Mouse (Mus musculus) limb, embryonic 11.5 days (tissue): Measurements from ENCODE around the gene Supt4a. TPM values are rescaled to one million over a fixed set of nuclear protein-coding genes. Genes with fewer than 3 reads are reported as not detected.

ENCODE experiments used
- ATAC-seq: fragments of 200-750 bp; cut with Nextera tagmentation; 2 replicates; pipeline ENCODE4 v1.8.0; 2017; ENCODE audit warnings: low read depth; ENCODE audit not compliant: insufficient number of reproducible peaks, low FRiP score, low TSS enrichment
- DNase-seq: peaks from one replicate; pipeline ENCODE4 v3.0.0-alpha.2; 2015; ENCODE audit warnings: low spot score
- H3K27ac ChIP-seq: fragments of 300-500 bp; sonication (generic); replicated peaks from 2 replicates; pipeline ENCODE4 v1.5.1; 2014; ENCODE audit warnings: low read depth, mild to moderate bottlenecking, low read length
- H3K27me3 ChIP-seq: fragments of 300-500 bp; sonication (generic); 2 replicates; pipeline ENCODE4 v1.6.1; 2014; ENCODE audit warnings: mild to moderate bottlenecking, low read length, mixed read lengths; ENCODE audit not compliant: control insufficient read depth, insufficient read depth
- H3K36me3 ChIP-seq: fragments of 300-500 bp; sonication (generic); 2 replicates; pipeline ENCODE4 v1.6.1; 2014; ENCODE audit warnings: mild to moderate bottlenecking, low read length, moderate library complexity, mixed read lengths; ENCODE audit not compliant: control insufficient read depth, insufficient read depth
- H3K4me1 ChIP-seq: fragments of 300-500 bp; sonication (generic); 2 replicates; pipeline ENCODE4 v1.6.1; 2014; ENCODE audit warnings: low read length, mixed read lengths; ENCODE audit not compliant: control insufficient read depth, insufficient read depth
- H3K4me2 ChIP-seq: fragments of 300-500 bp; sonication (generic); 2 replicates; pipeline ENCODE4 v1.6.1; 2014; ENCODE audit warnings: low read depth, mild to moderate bottlenecking, moderate library complexity; ENCODE audit not compliant: severe bottlenecking
- H3K4me3 ChIP-seq: fragments of 300-500 bp; sonication (generic); 2 replicates; pipeline ENCODE4 v1.5.1; 2014; ENCODE audit warnings: low read depth, low read length
- H3K9ac ChIP-seq: fragments of 300-500 bp; sonication (generic); 2 replicates; pipeline ENCODE4 v1.6.1; 2014; ENCODE audit warnings: mild to moderate bottlenecking, low read length
- H3K9me3 ChIP-seq: fragments of 300-500 bp; sonication (generic); 2 replicates; pipeline ENCODE4 v1.6.1; 2016; ENCODE audit warnings: low read length; ENCODE audit not compliant: control insufficient read depth
- WGBS: fragments of 180-500 bp; shearing (Covaris S2); extraction: QIAGEN DNeasy Blood & Tissue Kit; methylation state at CpG from one replicate; pipeline ENCODE4 v1.1.7; 2014; 5-methylcytosine and 5-hydroxymethylcytosine counted together
- polyA plus RNA-seq: library from polyadenylated mRNA; unstranded; fragments of >200 nt; fragmentation: Nextera tagmentation; extraction: Ambion mirVana; gene quantifications from 2 replicates; pipeline ENCODE4 v1.2.1, GENCODE M21; 2014

Supt4a gene
- polyA plus RNA-seq, 1 experiment from 2014 or later, result 184 TPM

- H3K36me3 ChIP-seq, result no peaks in the 10 kb centered on the region
- WGBS, result 87% methylated on average over 25 of the region's 25 CpGs
- no peak overlapping the region for H3K4me2 ChIP-seq
- H3K27me3 ChIP-seq, result peaks cover 28% of the 10 kb centered on the region
- ATAC-seq, result no peak
- no peak overlapping the region for H3K9ac ChIP-seq
- no peaks in the 10 kb centered on the region; the same call in 1 of the 2 replicates for H3K4me1 ChIP-seq
- H3K4me3 ChIP-seq, result no peak overlapping the region
- H3K27ac ChIP-seq, result no peak overlapping the region
- DNase-seq, result no peak
- H3K9me3 ChIP-seq, result no peaks in the 10 kb centered on the region
Observed at GRCm38 (mm10) chr11:87757001-87757954, 19.9 kb downstream of the Supt4a start.

- Histone ChIP-seq H3K27ac (no peak overlapping the region), H3K4me2 (no peak overlapping the region), H3K36me3 (no peaks in the 10 kb centered on the region), H3K4me3 (no peak overlapping the region), H3K27me3 (peaks cover 39% of the 10 kb centered on the region), H3K4me1 (peaks cover under 1% of the 10 kb centered on the region), H3K9ac (no peak overlapping the region), H3K9me3 (no peaks in the 10 kb centered on the region)
- ATAC-seq (no peak), DNase-seq (no peak)
- 82% methylated on average over 7 of the region's 7 CpGs for WGBS
Observed at GRCm38 (mm10) chr11:87758161-87758911, 21.0 kb downstream of the Supt4a start.

GRCm38 (mm10) chr11:87758957-87759608 is 21.7 kb downstream of the Supt4a start:
- Histone ChIP-seq H3K9ac (no peak overlapping the region), H3K4me2 (no peak overlapping the region), H3K36me3 (no peaks in the 10 kb centered on the region), H3K27me3 (peaks cover 46% of the 10 kb centered on the region), H3K4me3 (no peak overlapping the region), H3K9me3 (no peaks in the 10 kb centered on the region), H3K27ac (no peak overlapping the region), H3K4me1 (peaks cover 7% of the 10 kb centered on the region)
- no peak for ATAC-seq
- 71% methylated on average over 4 of the region's 4 CpGs for WGBS
- no peak for DNase-seq

GRCm38 (mm10) chr11:87759609-87760005 is 22.3 kb downstream of the Supt4a start:
- Histone ChIP-seq H3K9me3 (no peaks in the 10 kb centered on the region), H3K9ac (no peak overlapping the region), H3K4me3 (no peak overlapping the region), H3K27me3 (peaks cover 52% of the 10 kb centered on the region), H3K27ac (no peak overlapping the region), H3K4me1 (peaks cover 12% of the 10 kb centered on the region), H3K4me2 (no peak overlapping the region), H3K36me3 (no peaks in the 10 kb centered on the region)
- WGBS, result 12% methylated on average over 3 of the region's 3 CpGs
- DNase-seq (no peak), ATAC-seq (no peak)

- Histone ChIP-seq H3K4me3 (no peak within 1 kb of the TSS; the same call in 1 of the 2 replicates), H3K4me2 (peak within 1 kb of the TSS; percentile 26), H3K27me3 (peaks cover 60% of the 10 kb centered on the region), H3K27ac (no peak within 1 kb of the TSS), H3K4me1 (peaks cover 13% of the 10 kb centered on the region), H3K9ac (no peak within 1 kb of the TSS), H3K9me3 (no peaks in the 10 kb centered on the region), H3K36me3 (no peaks in the 10 kb centered on the region)
- no peak for ATAC-seq
- DNase-seq, result no peak
- 10% methylated on average over 23 of the region's 23 CpGs for WGBS
Observed at GRCm38 (mm10) chr11:87760301-87761081, 23.1 kb downstream of the Supt4a start, which contains the start of gene Tspoap1. Gene Tspoap1 (plus strand): TSS chr11:87760541.

DNA sequence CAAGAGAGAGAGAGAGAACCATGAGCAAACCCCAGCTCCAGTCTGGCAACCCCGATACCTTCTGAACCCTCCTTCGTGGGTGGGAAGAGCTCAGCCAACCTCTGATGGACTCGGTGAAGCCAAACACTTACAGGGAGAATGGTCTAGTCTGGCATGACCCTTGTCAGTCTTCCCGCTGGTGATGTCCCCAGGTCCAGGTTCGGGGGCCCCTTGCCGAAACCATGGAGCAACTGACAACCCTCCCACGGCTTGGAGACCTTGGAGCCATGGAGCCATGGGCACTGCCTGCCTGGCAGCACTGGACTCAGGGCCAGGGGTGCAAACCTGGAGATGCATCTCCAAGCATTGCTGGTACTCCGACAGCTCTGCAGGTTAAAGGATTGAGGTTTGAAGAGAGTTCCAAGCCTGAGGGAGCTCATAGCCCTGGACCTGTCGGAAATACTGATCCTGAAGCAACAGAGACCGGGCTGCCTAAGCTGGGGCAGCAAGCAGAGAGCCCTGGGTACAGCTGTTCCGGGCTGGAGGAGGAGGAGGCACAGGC is 23.9 kb downstream of the Supt4a start:
- Histone ChIP-seq H3K4me1 (peaks cover 13% of the 10 kb centered on the region), H3K4me2 (no peak overlapping the region), H3K4me3 (no peak overlapping the region), H3K9me3 (no peaks in the 10 kb centered on the region), H3K27me3 (peaks cover 66% of the 10 kb centered on the region), H3K36me3 (no peaks in the 10 kb centered on the region), H3K9ac (no peak overlapping the region), H3K27ac (no peak overlapping the region)
- WGBS, result 71% methylated on average over 11 of the region's 11 CpGs
- ATAC-seq (no peak), DNase-seq (no peak)

DNA sequence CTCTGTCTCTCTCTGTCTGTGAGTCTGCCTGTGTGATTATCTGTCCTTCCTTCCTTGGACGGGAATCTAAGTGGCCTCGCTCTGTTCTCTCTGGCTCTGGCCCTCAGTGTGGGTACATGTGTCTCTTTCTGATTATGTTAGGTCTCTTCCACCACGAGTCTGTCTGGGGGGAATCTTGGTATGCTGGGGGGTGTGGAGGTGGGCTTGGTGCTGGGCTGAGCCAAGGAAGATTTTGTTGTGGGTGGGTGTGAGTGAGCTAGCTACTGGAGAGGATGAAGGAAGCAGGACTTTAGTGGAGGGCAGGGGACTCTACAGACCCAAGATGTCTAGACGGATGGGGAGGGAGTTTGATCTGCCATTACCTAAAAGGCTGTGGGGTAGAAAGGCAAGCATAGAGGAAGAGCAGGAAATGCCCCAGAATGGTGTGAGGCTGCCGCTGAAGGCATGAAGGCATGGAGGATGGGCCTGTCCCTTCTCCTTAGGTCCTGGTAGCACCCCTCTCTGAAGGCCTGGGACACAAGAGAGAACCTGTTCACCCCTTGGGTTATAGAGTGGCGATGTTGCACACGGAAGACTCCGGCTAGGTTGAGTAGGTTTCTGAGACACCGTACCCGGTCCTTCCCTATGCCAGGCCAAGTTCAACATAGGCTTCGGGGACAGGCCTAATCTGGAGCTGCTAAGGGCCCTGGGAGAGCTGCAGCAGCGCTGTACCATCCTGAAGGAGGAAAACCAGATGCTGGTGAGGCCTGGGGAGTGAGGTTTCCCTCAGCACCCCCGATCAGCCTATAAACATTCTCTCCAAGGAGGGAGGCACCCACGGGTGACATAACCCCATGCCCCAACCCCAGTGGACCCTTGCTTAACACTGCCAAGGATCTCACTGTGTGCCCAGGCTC is 24.7 kb downstream of the Supt4a start:
- no peak overlapping the region for H3K4me2 ChIP-seq
- WGBS, result 75% methylated on average over 14 of the region's 14 CpGs
- H3K9ac ChIP-seq, result no peak overlapping the region
- peaks cover 73% of the 10 kb centered on the region for H3K27me3 ChIP-seq
- ATAC-seq, result no peak
- no peaks in the 10 kb centered on the region for H3K9me3 ChIP-seq
- H3K4me1 ChIP-seq, result peaks cover 13% of the 10 kb centered on the region
- DNase-seq, result no peak
- H3K27ac ChIP-seq, result no peak overlapping the region
- no peak overlapping the region for H3K4me3 ChIP-seq
- H3K36me3 ChIP-seq, result no peaks in the 10 kb centered on the region
